Mouse (Mus musculus): ENCODE results near the gene Palm2. TPM values are rescaled to one million over a fixed set of nuclear protein-coding genes. Genes with fewer than 3 reads are reported as not detected.

Palm2 gene
- polyA plus RNA-seq, 1 experiment from 2014 or later = 2.5 TPM

DNA sequence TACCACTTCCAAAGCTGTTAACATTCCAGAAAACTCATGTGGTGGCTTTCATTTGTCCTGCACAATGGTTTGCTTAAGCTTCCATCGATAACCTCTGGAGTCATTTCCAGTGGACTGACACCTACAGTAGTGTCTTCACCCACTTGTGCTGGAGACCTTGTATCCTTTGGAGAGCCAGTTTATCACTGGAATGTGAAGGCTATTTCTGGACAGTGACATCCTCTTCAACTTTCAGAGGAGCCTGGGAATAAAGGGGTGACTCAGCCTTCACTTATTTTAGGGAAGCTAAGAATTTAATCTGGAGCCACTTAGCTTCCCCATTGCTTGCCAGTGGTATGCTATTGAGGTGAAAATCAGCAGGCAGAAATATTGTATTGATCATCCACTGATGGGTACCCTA, 154.3 kb downstream of the Palm2 start:
- no peak for ATAC-seq (ENCODE audit: low FRiP score)
- Histone ChIP-seq H3K4me2 (no peak overlapping the region), H3K4me3 (ENCODE audit: low read depth, low read length) (no peak overlapping the region), H3K27ac (ENCODE audit: low read depth, low read length) (no peak overlapping the region), H3K9me3 (ENCODE audit: control insufficient read depth, low read length) (no peaks in the 10 kb centered on the region), H3K4me1 (ENCODE audit: control insufficient read depth, insufficient read depth, low read length) (no peaks in the 10 kb centered on the region), H3K27me3 (ENCODE audit: control insufficient read depth, insufficient read depth, low read length) (no peaks in the 10 kb centered on the region), H3K9ac (ENCODE audit: low read length) (no peak overlapping the region), H3K36me3 (ENCODE audit: control insufficient read depth, insufficient read depth, low read length) (no peaks in the 10 kb centered on the region)
- DNase-seq (ENCODE audit: low spot score, missing footprints) = no peak
- 88% methylated on average over 1 of the region's 1 CpGs for WGBS

DNA sequence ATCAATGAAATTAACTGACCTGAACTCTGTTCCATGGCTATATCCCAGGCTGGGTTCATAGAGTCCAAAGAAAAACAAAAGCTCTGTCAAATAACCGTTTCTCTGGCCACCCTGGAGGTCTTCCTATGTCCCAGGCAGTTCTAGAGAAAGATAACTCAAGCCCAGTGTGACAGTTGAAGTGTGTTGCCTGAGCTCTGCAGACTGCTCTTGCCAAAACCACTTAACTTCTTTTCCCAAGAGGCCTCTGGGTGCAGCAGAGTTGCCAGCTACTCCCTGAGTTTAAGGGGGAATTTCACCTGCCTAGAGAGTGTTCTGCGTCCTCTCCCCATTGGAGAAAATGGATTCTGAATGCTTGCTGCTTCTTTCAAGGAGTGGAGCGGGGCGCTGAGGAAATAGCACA, 158.7 kb downstream of the Palm2 start:
- no peak overlapping the region for H3K27ac ChIP-seq (ENCODE audit: low read depth, low read length)
- ATAC-seq (ENCODE audit: low FRiP score) (no peak), DNase-seq (ENCODE audit: low spot score, missing footprints) (no peak)
- no peak overlapping the region for H3K4me2 ChIP-seq
- H3K9ac ChIP-seq (ENCODE audit: low read length) = no peak overlapping the region
- WGBS = 85% methylated on average over 4 of the region's 4 CpGs
- no peaks in the 10 kb centered on the region for H3K9me3 ChIP-seq (ENCODE audit: control insufficient read depth, low read length)
- no peak overlapping the region for H3K4me3 ChIP-seq (ENCODE audit: low read depth, low read length)
- no peaks in the 10 kb centered on the region for H3K36me3 ChIP-seq (ENCODE audit: control insufficient read depth, insufficient read depth, low read length)
- H3K4me1 ChIP-seq (ENCODE audit: control insufficient read depth, insufficient read depth, low read length) = no peaks in the 10 kb centered on the region
- H3K27me3 ChIP-seq (ENCODE audit: control insufficient read depth, insufficient read depth, low read length) = no peaks in the 10 kb centered on the region

DNA sequence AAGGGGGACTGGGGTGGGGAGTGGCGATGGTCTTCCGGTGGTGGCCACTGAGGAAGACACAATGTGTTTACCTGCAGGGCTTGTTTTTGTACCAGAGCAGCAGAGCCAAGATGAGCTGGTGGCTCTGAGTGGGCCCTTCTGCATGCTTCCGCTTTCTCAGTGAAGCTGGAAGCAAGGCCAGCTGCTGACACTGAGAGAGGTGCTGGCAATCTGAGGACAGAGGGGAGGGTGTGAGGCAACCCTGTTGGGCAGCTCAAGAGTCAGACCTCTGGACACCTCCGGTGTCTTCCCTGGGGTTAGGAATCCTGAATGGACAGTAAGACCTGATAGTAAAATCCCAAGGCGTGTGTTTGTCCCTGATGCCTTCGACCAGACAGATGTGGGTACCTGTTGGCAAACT, 165.9 kb downstream of the Palm2 start:
- Histone ChIP-seq H3K27ac (ENCODE audit: low read depth, low read length) (no peak overlapping the region), H3K9me3 (ENCODE audit: control insufficient read depth, low read length) (no peaks in the 10 kb centered on the region), H3K4me3 (ENCODE audit: low read depth, low read length) (no peak overlapping the region), H3K4me2 (no peak overlapping the region), H3K27me3 (ENCODE audit: control insufficient read depth, insufficient read depth, low read length) (no peaks in the 10 kb centered on the region), H3K9ac (ENCODE audit: low read length) (no peak overlapping the region), H3K4me1 (ENCODE audit: control insufficient read depth, insufficient read depth, low read length) (no peaks in the 10 kb centered on the region), H3K36me3 (ENCODE audit: control insufficient read depth, insufficient read depth, low read length) (no peaks in the 10 kb centered on the region)
- DNase-seq (ENCODE audit: low spot score, missing footprints) = no peak
- WGBS = 92% methylated on average over 6 of the region's 6 CpGs
- ATAC-seq (ENCODE audit: low FRiP score) = no peak

DNA sequence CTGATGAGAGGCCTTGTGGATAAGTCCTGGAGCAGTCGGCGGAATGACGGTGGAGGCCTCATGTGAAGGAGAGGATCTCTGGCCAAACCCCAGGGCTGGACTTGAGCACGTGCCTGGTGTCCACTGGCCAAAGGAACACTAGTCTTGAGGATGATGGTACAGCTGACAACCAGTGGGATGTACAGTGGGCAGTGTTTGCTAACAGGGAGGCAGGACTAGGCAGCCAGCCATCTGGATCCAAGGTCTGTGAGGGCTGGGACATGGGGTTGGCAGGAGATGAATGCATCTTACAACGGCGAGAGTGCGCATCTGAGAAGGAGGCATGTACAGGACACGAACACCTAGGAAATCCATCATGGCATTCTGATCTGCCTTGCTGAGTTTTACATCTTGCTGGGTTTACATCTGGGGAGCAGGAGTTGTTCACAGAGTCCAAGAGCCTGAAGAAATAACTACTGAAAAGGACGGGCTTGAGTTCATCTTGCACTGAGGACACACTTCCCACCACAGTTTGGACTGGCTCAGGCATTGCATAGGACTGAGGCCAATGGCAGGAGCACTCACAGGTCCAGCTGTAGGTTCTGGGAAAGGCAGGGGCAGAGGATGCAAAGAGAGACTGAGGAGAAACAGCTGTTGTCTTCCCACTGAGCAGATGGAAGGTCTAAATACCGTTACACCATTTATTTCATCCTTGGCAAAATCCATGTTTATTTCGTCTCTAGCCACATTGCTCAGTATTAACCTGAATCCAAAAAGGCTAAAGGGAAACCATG, 166.8 kb downstream of the Palm2 start:
- ATAC-seq (ENCODE audit: low FRiP score) = no peak
- Histone ChIP-seq H3K4me2 (no peak overlapping the region), H3K9me3 (ENCODE audit: control insufficient read depth, low read length) (no peaks in the 10 kb centered on the region), H3K4me3 (ENCODE audit: low read depth, low read length) (no peak overlapping the region), H3K27ac (ENCODE audit: low read depth, low read length) (no peak overlapping the region), H3K27me3 (ENCODE audit: control insufficient read depth, insufficient read depth, low read length) (no peaks in the 10 kb centered on the region), H3K9ac (ENCODE audit: low read length) (no peak overlapping the region), H3K36me3 (ENCODE audit: control insufficient read depth, insufficient read depth, low read length) (no peaks in the 10 kb centered on the region), H3K4me1 (ENCODE audit: control insufficient read depth, insufficient read depth, low read length) (no peaks in the 10 kb centered on the region)
- DNase-seq (ENCODE audit: low spot score, missing footprints) = no peak
- WGBS = 95% methylated on average over 11 of the region's 11 CpGs

DNA sequence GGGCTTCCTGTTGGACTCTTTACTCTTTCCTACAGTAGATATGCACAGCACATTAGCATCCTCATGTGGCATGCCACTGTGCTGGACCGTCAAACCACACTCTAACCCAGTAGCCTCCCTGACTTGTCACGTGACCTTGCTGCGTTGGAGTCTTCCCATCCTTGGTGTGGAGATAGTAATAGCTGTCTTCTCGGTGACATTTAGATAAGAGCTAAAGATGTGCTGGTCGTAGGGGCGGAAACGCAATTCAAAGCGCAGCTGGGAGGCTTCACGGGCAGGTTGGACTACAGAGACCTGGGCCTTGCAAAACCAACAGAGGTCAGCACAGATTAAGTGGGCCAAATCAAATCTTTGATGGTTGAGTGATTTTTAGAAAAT, 167.4 kb downstream of the Palm2 start:
- Histone ChIP-seq H3K36me3 (ENCODE audit: control insufficient read depth, insufficient read depth, low read length) (no peaks in the 10 kb centered on the region), H3K4me1 (ENCODE audit: control insufficient read depth, insufficient read depth, low read length) (no peaks in the 10 kb centered on the region), H3K9me3 (ENCODE audit: control insufficient read depth, low read length) (no peaks in the 10 kb centered on the region), H3K4me3 (ENCODE audit: low read depth, low read length) (no peak overlapping the region), H3K27ac (ENCODE audit: low read depth, low read length) (no peak overlapping the region), H3K9ac (ENCODE audit: low read length) (no peak overlapping the region), H3K27me3 (ENCODE audit: control insufficient read depth, insufficient read depth, low read length) (no peaks in the 10 kb centered on the region), H3K4me2 (no peak overlapping the region)
- 86% methylated on average over 9 of the region's 9 CpGs for WGBS
- DNase-seq (ENCODE audit: low spot score, missing footprints) (no peak), ATAC-seq (ENCODE audit: low FRiP score) (no peak)

DNA sequence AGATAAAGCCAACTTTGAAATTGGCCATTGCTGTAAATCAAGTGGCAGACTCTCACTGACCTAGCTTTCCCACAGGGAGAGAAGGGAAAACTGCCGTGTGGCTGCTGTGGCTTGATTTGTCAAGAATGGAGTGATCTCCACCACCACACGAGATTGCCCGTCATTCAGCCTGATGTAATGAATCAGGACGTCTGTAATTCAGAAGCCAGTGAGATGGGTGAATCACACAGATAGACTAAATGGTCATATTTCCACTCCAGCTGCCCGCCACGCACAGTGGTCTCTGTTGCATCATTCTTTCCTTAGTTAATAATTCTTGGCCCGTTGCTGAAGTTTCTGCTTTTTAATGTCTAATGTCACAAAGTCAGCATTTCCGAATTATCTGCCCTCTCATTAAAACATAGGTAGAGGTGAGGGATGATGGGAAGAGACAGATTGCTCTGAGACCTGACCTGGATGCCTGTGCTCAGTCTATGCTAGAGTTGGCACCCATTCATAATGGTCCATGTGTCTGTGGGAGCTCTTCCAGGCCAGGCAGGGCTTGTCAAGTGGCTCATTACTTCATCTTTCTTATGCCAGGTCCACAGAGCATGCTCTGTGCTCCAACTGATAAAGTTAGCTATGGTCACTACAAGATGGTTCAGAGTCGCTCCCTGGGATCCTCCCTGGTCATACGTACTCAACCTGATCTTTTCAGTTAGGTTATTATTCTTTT, 168.0 kb downstream of the Palm2 start:
- WGBS = 89% methylated on average over 10 of the region's 10 CpGs
- Histone ChIP-seq H3K4me3 (ENCODE audit: low read depth, low read length) (no peak overlapping the region), H3K9me3 (ENCODE audit: control insufficient read depth, low read length) (no peaks in the 10 kb centered on the region), H3K4me1 (ENCODE audit: control insufficient read depth, insufficient read depth, low read length) (no peaks in the 10 kb centered on the region), H3K4me2 (no peak overlapping the region), H3K36me3 (ENCODE audit: control insufficient read depth, insufficient read depth, low read length) (no peaks in the 10 kb centered on the region), H3K27ac (ENCODE audit: low read depth, low read length) (no peak overlapping the region), H3K9ac (ENCODE audit: low read length) (no peak overlapping the region), H3K27me3 (ENCODE audit: control insufficient read depth, insufficient read depth, low read length) (no peaks in the 10 kb centered on the region)
- no peak for ATAC-seq (ENCODE audit: low FRiP score)
- no peak for DNase-seq (ENCODE audit: low spot score, missing footprints)

DNA sequence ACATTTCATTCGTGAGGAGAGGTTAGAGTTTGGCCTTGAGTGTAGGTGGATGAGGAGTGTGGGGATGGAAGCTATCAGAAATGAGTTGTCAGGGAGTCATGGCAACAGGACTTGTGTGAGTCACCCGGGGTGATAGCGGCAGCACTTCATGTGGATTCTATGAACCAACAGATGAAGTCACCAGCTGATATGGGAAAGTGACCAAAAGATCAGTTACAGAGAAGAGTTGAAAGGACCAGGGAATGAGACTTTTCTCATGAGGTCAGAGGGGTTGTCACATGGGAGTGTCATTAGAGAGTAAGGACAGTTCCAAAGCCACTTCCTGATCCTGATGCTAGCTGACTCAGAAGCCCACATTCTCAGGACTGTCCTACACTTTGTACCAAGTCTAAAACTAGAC, 172.2 kb downstream of the Palm2 start:
- Histone ChIP-seq H3K4me1 (ENCODE audit: control insufficient read depth, insufficient read depth, low read length) (no peaks in the 10 kb centered on the region), H3K27me3 (ENCODE audit: control insufficient read depth, insufficient read depth, low read length) (no peaks in the 10 kb centered on the region), H3K9me3 (ENCODE audit: control insufficient read depth, low read length) (no peaks in the 10 kb centered on the region), H3K4me2 (no peak overlapping the region), H3K36me3 (ENCODE audit: control insufficient read depth, insufficient read depth, low read length) (no peaks in the 10 kb centered on the region), H3K4me3 (ENCODE audit: low read depth, low read length) (no peak overlapping the region), H3K9ac (ENCODE audit: low read length) (no peak overlapping the region), H3K27ac (ENCODE audit: low read depth, low read length) (no peak overlapping the region)
- WGBS = 88% methylated on average over 3 of the region's 3 CpGs
- no peak for DNase-seq (ENCODE audit: low spot score, missing footprints)
- ATAC-seq (ENCODE audit: low FRiP score) = no peak

DNA sequence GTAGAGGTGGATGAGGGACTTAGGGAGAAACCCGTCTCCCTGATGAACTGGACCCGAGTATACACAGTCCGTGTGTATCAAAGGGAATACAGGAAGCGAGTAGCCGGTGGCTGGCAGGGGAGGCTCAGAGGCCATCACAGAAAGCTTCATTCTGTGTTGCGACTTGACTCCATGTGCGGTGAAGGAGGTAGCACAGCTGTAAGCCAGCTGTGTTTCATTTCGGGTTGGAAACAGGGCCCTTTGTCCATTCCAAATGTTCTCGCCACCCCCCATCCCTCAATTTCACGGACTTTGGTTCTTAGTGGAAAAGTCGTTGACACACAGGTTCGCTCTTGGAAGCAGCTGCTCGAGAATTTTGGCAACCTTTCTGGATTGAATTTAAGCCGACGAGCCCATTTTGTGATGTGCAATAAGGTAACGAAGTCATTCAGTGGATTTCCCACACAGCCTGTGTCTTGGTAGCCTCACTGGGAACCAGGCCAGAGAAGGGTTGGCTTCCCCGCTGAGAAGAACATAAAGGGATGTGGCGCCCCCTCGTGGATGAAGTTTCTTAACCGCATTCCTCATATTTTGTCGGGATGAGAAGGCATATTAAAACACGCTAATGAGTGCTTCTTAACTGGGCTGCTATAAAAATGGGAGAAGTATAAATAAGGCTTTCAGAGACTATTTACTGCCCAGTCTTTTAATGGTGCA, 173.3 kb downstream of the Palm2 start:
- WGBS = 47% methylated on average over 22 of the region's 22 CpGs
- H3K27ac ChIP-seq (ENCODE audit: low read depth, low read length) = no peak overlapping the region

More for the DNA sequence above, 173.3 kb downstream of the Palm2 start:
- H3K27me3 ChIP-seq (ENCODE audit: control insufficient read depth, insufficient read depth, low read length) = no peaks in the 10 kb centered on the region
- DNase-seq (ENCODE audit: low spot score, missing footprints) = peak; percentile 98
- no peaks in the 10 kb centered on the region for H3K9me3 ChIP-seq (ENCODE audit: control insufficient read depth, low read length)
- peaks cover 3% of the 10 kb centered on the region; the same call in 1 of the 2 replicates for H3K4me1 ChIP-seq (ENCODE audit: control insufficient read depth, insufficient read depth, low read length)
- no peak overlapping the region for H3K4me3 ChIP-seq (ENCODE audit: low read depth, low read length)
- no peak overlapping the region for H3K4me2 ChIP-seq
- peak; percentile 30; the same call in 1 of the 2 replicates for ATAC-seq (ENCODE audit: low FRiP score)
- no peaks in the 10 kb centered on the region for H3K36me3 ChIP-seq (ENCODE audit: control insufficient read depth, insufficient read depth, low read length)
- no peak overlapping the region for H3K9ac ChIP-seq (ENCODE audit: low read length)

Measured in midbrain, embryonic 11.5 days (tissue).